ENCODE assay signal across 27 mouse cellular contexts in genomic region chr10:20478456-20478855, GRCm38 (mm10).
A peak's percentile ranks its signal among the peaks of the same experiment; 100 is the strongest.
DNase-seq lines count a peak whose midpoint lies in the region; ATAC-seq lines count a peak whose summit lies in the region.
"Had no signal": no experiment of that assay in that cellular context is flagged by ENCODE, and none has a peak within 500 bp of the region (broad histone marks: within the 10 kb centered on the region; RNA-seq: fewer than 3 reads in every experiment).

No protein-coding gene starts in this region.

- H3K36me3 ChIP-seq in heart, embryonic 10.5 days = no peaks in the 10 kb centered on the region
- no peaks in the 10 kb centered on the region for H3K36me3 ChIP-seq in kidney, embryonic 14.5 days (ENCODE audit: control insufficient read depth, insufficient read depth, low read length)
- H3K36me3 ChIP-seq: embryonic facial prominence, embryonic 12.5 days; limb, embryonic 13.5 days; liver, embryonic 12.5 days; midbrain, embryonic 13.5 days; stomach, embryonic 15.5 days had no signal

- peaks cover 17% of the 10 kb centered on the region; the same call in 1 of the 2 replicates for H3K4me1 ChIP-seq in heart, embryonic 10.5 days
- no peaks in the 10 kb centered on the region for H3K4me1 ChIP-seq in kidney, embryonic 14.5 days (ENCODE audit: control insufficient read depth, insufficient read depth, low read length)
- H3K4me1 ChIP-seq in brown adipose tissue, adult 24 weeks (ENCODE audit: control insufficient read depth, insufficient read depth, insufficient read length, low read length) = peaks cover 12% of the 10 kb centered on the region
- H3K4me1 ChIP-seq: embryonic facial prominence, embryonic 12.5 days; liver, embryonic 12.5 days; stomach, embryonic 15.5 days had no signal

- no peak overlapping the region for H3K27ac ChIP-seq in heart, embryonic 10.5 days
- H3K27ac ChIP-seq in kidney, embryonic 14.5 days (ENCODE audit: low read depth, low read length) = no peak overlapping the region
- H3K27ac ChIP-seq in brown adipose tissue, adult 24 weeks (replicated peaks; ENCODE audit: low read depth, low read length) = peak overlapping the region; percentile 88
- H3K27ac ChIP-seq: embryonic facial prominence, embryonic 12.5 days; heart, adult 2 months; layer of hippocampus, adult 2 months; limb, embryonic 13.5 days; liver, embryonic 12.5 days; midbrain, embryonic 13.5 days; stomach, embryonic 15.5 days had no signal

- WGBS in heart, embryonic 10.5 days = 76% methylated on average over 8 of the region's 8 CpGs
- 21% methylated on average over 8 of the region's 8 CpGs for WGBS in kidney, embryonic 14.5 days

- H3K9ac ChIP-seq in kidney, embryonic 14.5 days (ENCODE audit: low read depth, low read length) = no peak overlapping the region
- H3K9ac ChIP-seq: embryonic facial prominence, embryonic 12.5 days; limb, embryonic 13.5 days; liver, embryonic 12.5 days; midbrain, embryonic 13.5 days; stomach, embryonic 15.5 days had no signal

- H3K4me2 ChIP-seq in kidney, embryonic 14.5 days (replicated peaks; ENCODE audit: low read depth, low read length) = no peak overlapping the region
- H3K4me2 ChIP-seq: embryonic facial prominence, embryonic 12.5 days; limb, embryonic 13.5 days; liver, embryonic 12.5 days; midbrain, embryonic 13.5 days; stomach, embryonic 15.5 days had no signal

- DNase-seq in heart, adult 11 months = peak; percentile 86
- no peak for DNase-seq in heart, embryonic 10.5 days (ENCODE audit: low spot score)
- DNase-seq in kidney, postnatal 4 days = no peak
- DNase-seq in adrenal gland, postnatal 14 days = peak; percentile 41
- no peak for DNase-seq in right cerebral cortex, postnatal 4 days
- DNase-seq: B cell, adult 2 months; cerebellum, adult 11 months; cerebellum, adult 9-10 months; cerebellum, postnatal 36 days; embryo, embryonic 11 days; gastrocnemius, postnatal 36 days; heart, adult 2 months; heart, postnatal 14 days; lung, adult 18-20 months; retina, postnatal 1 day; right cerebral cortex, postnatal 14 days had no signal

- H3K27me3 ChIP-seq in heart, embryonic 10.5 days (ENCODE audit: insufficient read depth, poor library complexity, severe bottlenecking) = no peaks in the 10 kb centered on the region
- no peaks in the 10 kb centered on the region for H3K27me3 ChIP-seq in kidney, embryonic 14.5 days (ENCODE audit: control insufficient read depth, insufficient read depth, low read length)
- H3K27me3 ChIP-seq: embryonic facial prominence, embryonic 12.5 days; limb, embryonic 13.5 days; liver, embryonic 12.5 days; midbrain, embryonic 13.5 days; stomach, embryonic 15.5 days had no signal

- no peak overlapping the region for H3K4me3 ChIP-seq in heart, embryonic 10.5 days
- H3K4me3 ChIP-seq in kidney, embryonic 14.5 days (ENCODE audit: low read length) = no peak overlapping the region
- no peak overlapping the region for H3K4me3 ChIP-seq in brown adipose tissue, adult 24 weeks (ENCODE audit: insufficient read depth, low read depth, low read length)
- H3K4me3 ChIP-seq: embryonic facial prominence, embryonic 12.5 days; heart, adult 2 months; layer of hippocampus, adult 2 months; limb, embryonic 13.5 days; liver, embryonic 12.5 days; midbrain, embryonic 13.5 days; stomach, embryonic 15.5 days had no signal

- H3K9me3 ChIP-seq in heart, embryonic 10.5 days = no peaks in the 10 kb centered on the region
- no peaks in the 10 kb centered on the region for H3K9me3 ChIP-seq in kidney, embryonic 14.5 days (ENCODE audit: control insufficient read depth, low read length)
- H3K9me3 ChIP-seq: embryonic facial prominence, embryonic 12.5 days; limb, embryonic 13.5 days; liver, embryonic 12.5 days; midbrain, embryonic 13.5 days; stomach, embryonic 15.5 days had no signal

- ATAC-seq in kidney, embryonic 14.5 days (ENCODE audit: low FRiP score, low TSS enrichment) = peak; percentile 63; the same call in 1 of the 2 replicates
- ATAC-seq in megakaryocyte-erythroid progenitor cell, adult 5-6 weeks (replicated peaks; ENCODE audit: low FRiP score, low TSS enrichment, poor library complexity, severe bottlenecking) = no peak
- ATAC-seq: forebrain, embryonic 14.5 days; hindbrain, embryonic 16.5 days; liver, embryonic 12.5 days; midbrain, embryonic 13.5 days had no signal

Comparison
In these comparisons a context has a peak if more than half of its experiments do, and no peak if none do; other contexts are left out.
1. DNase-seq: peak in heart, adult 11 months (single experiment) and adrenal gland, postnatal 14 days (single experiment); none in heart, embryonic 10.5 days (single experiment), kidney, postnatal 4 days (0 of 2) and right cerebral cortex, postnatal 4 days (single experiment).